Mouse (Mus musculus) liver, embryonic 12.5 days (tissue): ENCODE data around the gene Yme1l1. TPM values are rescaled to one million over a fixed set of nuclear protein-coding genes. Genes with fewer than 3 reads are reported as not detected.

Source experiments
- ATAC-seq: fragments of 200-750 bp; cut with Nextera tagmentation; 2 replicates; pipeline ENCODE4 v1.8.0; 2017; ENCODE audit warnings: moderate number of reproducible peaks, mild to moderate bottlenecking, moderate library complexity
- H3K27ac ChIP-seq: fragments of 300-500 bp; sonication (generic); 2 replicates; pipeline ENCODE4 v1.5.1; 2016; ENCODE audit warnings: mild to moderate bottlenecking
- H3K27me3 ChIP-seq: fragments of 300-500 bp; sonication (generic); replicated peaks from 2 replicates; pipeline ENCODE4 v1.6.1; 2016; ENCODE audit warnings: mild to moderate bottlenecking, moderate library complexity
- H3K36me3 ChIP-seq: fragments of 300-500 bp; sonication (generic); 2 replicates; pipeline ENCODE4 v1.6.1; 2016; ENCODE audit warnings: mild to moderate bottlenecking, moderate library complexity
- H3K4me1 ChIP-seq: fragments of 300-500 bp; sonication (generic); 2 replicates; pipeline ENCODE4 v1.6.1; 2016
- H3K4me2 ChIP-seq: fragments of 300-500 bp; sonication (generic); 2 replicates; pipeline ENCODE4 v1.6.1; 2016; ENCODE audit warnings: mild to moderate bottlenecking, moderate library complexity
- H3K4me3 ChIP-seq: fragments of 300-500 bp; sonication (generic); 2 replicates; pipeline ENCODE4 v1.5.1; 2016; ENCODE audit warnings: mild to moderate bottlenecking, moderate library complexity
- H3K9ac ChIP-seq: fragments of 300-500 bp; sonication (generic); 2 replicates; pipeline ENCODE4 v1.6.1; 2016; ENCODE audit warnings: mild to moderate bottlenecking, moderate library complexity
- H3K9me3 ChIP-seq: fragments of 300-500 bp; sonication (generic); replicated peaks from 2 replicates; pipeline ENCODE4 v1.6.1; 2016; ENCODE audit warnings: mild to moderate bottlenecking, moderate library complexity
- WGBS: fragments of 180-500 bp; shearing (Covaris S2); methylation state at CpG from one replicate; pipeline ENCODE4 v1.1.7; 2016; ENCODE audit not compliant: insufficient replicate concordance; 5-methylcytosine and 5-hydroxymethylcytosine counted together
- polyA plus RNA-seq: library from polyadenylated mRNA; unstranded; fragments of >200 nt; fragmentation: Nextera tagmentation; extraction: Ambion mirVana; gene quantifications from 2 replicates; pipeline ENCODE4 v1.2.1, GENCODE M21; 2016

Yme1l1 gene
- polyA plus RNA-seq, 1 experiment from 2014 or later: 50.5 TPM

GRCm38 (mm10) chr2:23234065-23234773 is 78.0 kb downstream of the Yme1l1 start:
- no peak overlapping the region for H3K27ac ChIP-seq

More at GRCm38 (mm10) chr2:23234065-23234773, 78.0 kb downstream of the Yme1l1 start:
- H3K4me2 ChIP-seq: peak overlapping the region; percentile 72
- peak overlapping the region; percentile 48 for H3K4me3 ChIP-seq
- H3K4me1 ChIP-seq: no peaks in the 10 kb centered on the region
- no peaks in the 10 kb centered on the region for H3K36me3 ChIP-seq
- H3K27me3 ChIP-seq: peaks cover 37% of the 10 kb centered on the region
- WGBS: under 1% methylated on average over 27 of the region's 50 CpGs
- peak overlapping the region; percentile 27; the same call in 1 of the 2 replicates for H3K9ac ChIP-seq
- H3K9me3 ChIP-seq: no peaks in the 10 kb centered on the region
- no peak for ATAC-seq

Other genes starting within 250 kb of the Yme1l1 start
- 21.0 and 21.3 TPM in 2 replicates for gene Abi1, start 116.1 kb upstream of the Yme1l1 start, polyA plus RNA-seq
- 18.3 and 18.6 TPM in 2 replicates for gene Acbd5, start 88.2 kb upstream of the Yme1l1 start, polyA plus RNA-seq
- gene Mastl, start 345 bp upstream of the Yme1l1 start, polyA plus RNA-seq: 8.5 and 8.6 TPM in 2 replicates
- gene 4931423N10Rik, start 51.1 kb downstream of the Yme1l1 start, polyA plus RNA-seq: not detected in 2 replicates
- gene Nxph2, start 164.9 kb downstream of the Yme1l1 start, polyA plus RNA-seq: 0.08 TPM in 1 of 2 replicates, not detected in the other